Mouse (Mus musculus) liver, adult 2 months (tissue): ENCODE results near the gene Rgs13.

Source experiments
- CTCF ChIP-seq: fragments of 200-500 bp; IDR thresholded peaks from 2 replicates; pipeline ENCODE4 v1.5.1; 2011; ENCODE audit warnings: low read depth, low read length, control low read depth
- POLR2A ChIP-seq: fragments of 200-500 bp; IDR thresholded peaks from 2 replicates; pipeline ENCODE4 v1.6.1; 2011; ENCODE audit warnings: low read length, control low read depth; ENCODE audit not compliant: insufficient read depth; ENCODE audit errors: extremely low read depth

- no peak for TF ChIP-seq CTCF
- TF ChIP-seq POLR2A = no peak
Measured at GRCm38 (mm10) chr1:144151401-144152183, 25.6 kb downstream of the Rgs13 start.
